Mouse (Mus musculus) heart, adult 2 months (tissue): ENCODE data around the gene 2410002F23Rik. TPM values are rescaled to one million over a fixed set of nuclear protein-coding genes. Genes with fewer than 3 reads are reported as not detected.
"Not testable (repeated sequence)": the region's sequence is repeated elsewhere in the genome, so short reads cannot be mapped to it uniquely, and the experiment has no call there.

ENCODE experiments used
- DNase-seq, 2 experiments: peaks; one replicate each; pipeline ENCODE4 v3.0.0; 2021
- H3K27ac ChIP-seq: fragments of 200-600 bp; 2 replicates; pipeline ENCODE4 v1.8.1; 2022
- H3K27me3 ChIP-seq: fragments of 200-500 bp; 2 replicates; pipeline ENCODE4 v1.6.1; 2012; ENCODE audit warnings: mild to moderate bottlenecking, low read length, inconsistent platforms, mixed read lengths; ENCODE audit not compliant: control insufficient read depth, insufficient read depth
- H3K36me3 ChIP-seq: fragments of 200-500 bp; 2 replicates; pipeline ENCODE4 v1.6.1; 2012; ENCODE audit warnings: low read length, inconsistent platforms; ENCODE audit not compliant: control insufficient read depth, insufficient read depth
- H3K4me1 ChIP-seq: fragments of 200-500 bp; 2 replicates; pipeline ENCODE4 v1.6.1; 2011; ENCODE audit warnings: low read length; ENCODE audit not compliant: control insufficient read depth, insufficient read depth
- H3K4me3 ChIP-seq: fragments of 200-600 bp; 2 replicates; pipeline ENCODE4 v1.8.1; 2022
- H3K79me2 ChIP-seq: fragments of 200-500 bp; replicated peaks from 2 replicates; pipeline ENCODE4 v1.6.1; 2012; ENCODE audit warnings: mild to moderate bottlenecking, inconsistent platforms, low read length, moderate library complexity, mixed read lengths; ENCODE audit not compliant: control insufficient read depth, insufficient read depth
- H3K9ac ChIP-seq: fragments of 200-500 bp; 2 replicates; pipeline ENCODE4 v1.6.1; 2012; ENCODE audit warnings: low read depth, mild to moderate bottlenecking, control low read depth, inconsistent platforms, low read length, mixed read lengths
- CTCF ChIP-seq: fragments of 200-600 bp; IDR thresholded peaks from 2 replicates; pipeline ENCODE4 v1.8.1; 2022; ENCODE audit warnings: antibody characterized with exemption, mild to moderate bottlenecking, moderate library complexity
- EP300 ChIP-seq: fragments of 200-500 bp; IDR thresholded peaks from 2 replicates; pipeline ENCODE4 v1.6.1; 2011; ENCODE audit warnings: low read depth, low read length, control low read depth; ENCODE audit not compliant: insufficient read depth
- POLR2A ChIP-seq: fragments of 200-500 bp; IDR thresholded peaks from 2 replicates; pipeline ENCODE4 v1.6.1; 2011; ENCODE audit warnings: mild to moderate bottlenecking, low read depth, low read length, control low read depth; ENCODE audit not compliant: insufficient read depth
- WGBS: fragments of 180-500 bp; shearing (Covaris S2); methylation state at CpG from one replicate; pipeline ENCODE4 v1.1.7; 2018; 5-methylcytosine and 5-hydroxymethylcytosine counted together
- intact Hi-C: fragments of 180-260 bp; cut with DNase I; formaldehyde crosslinking; loops from one replicate; pipeline ENCODE4 v1.15.1; 2025
- polyA plus RNA-seq: library from polyadenylated mRNA; depleted of rRNA; stranded (reverse); fragments of >200 nt; gene quantifications from 2 replicates; pipeline ENCODE4 v1.2.3, GENCODE M21; 2012; rRNA removed
- total RNA-seq, 2 experiments: library from RNA; stranded (reverse); gene quantifications; 2 replicates each; pipeline ENCODE4 v1.2.3; 2021

The 2410002F23Rik gene
- total and polyA plus RNA-seq, 3 experiments, result 12.0 to 29.5 (median 12.3) TPM

DNA sequence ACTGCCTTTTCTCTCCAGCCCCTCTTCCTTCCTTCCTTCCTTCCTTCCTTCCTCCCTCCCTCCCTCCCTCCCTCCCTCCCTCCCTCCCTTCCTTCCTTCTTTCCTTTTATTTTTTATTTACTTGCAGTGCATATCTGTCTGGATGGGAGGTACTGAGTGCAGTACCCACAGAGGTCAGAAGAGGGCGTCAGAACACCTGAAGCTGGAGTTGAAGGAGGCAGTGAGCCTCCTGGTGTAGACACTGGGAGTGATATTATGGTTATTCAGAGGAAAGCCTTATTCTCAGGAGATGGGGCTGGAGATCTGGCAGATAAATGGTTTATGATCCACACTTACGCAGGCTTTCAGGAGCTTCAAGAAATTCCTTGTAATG, 30.7 kb downstream of the 2410002F23Rik start:
- Histone ChIP-seq H3K36me3 (no peaks in the 10 kb centered on the region), H3K9ac (no peak overlapping the region), H3K27ac (no peak overlapping the region), H3K4me1 (no peaks in the 10 kb centered on the region), H3K4me3 (no peak overlapping the region), H3K79me2 (no peaks in the 10 kb centered on the region), H3K27me3 (peaks cover 2% of the 10 kb centered on the region; the same call in 1 of the 2 replicates)
- WGBS, result 45% methylated on average over 2 of the region's 2 CpGs
- DNase-seq, result no peak
- TF ChIP-seq EP300 (no peak), POLR2A (no peak), CTCF (peak; percentile 50)
- intact Hi-C loops, result no loop called here

DNA sequence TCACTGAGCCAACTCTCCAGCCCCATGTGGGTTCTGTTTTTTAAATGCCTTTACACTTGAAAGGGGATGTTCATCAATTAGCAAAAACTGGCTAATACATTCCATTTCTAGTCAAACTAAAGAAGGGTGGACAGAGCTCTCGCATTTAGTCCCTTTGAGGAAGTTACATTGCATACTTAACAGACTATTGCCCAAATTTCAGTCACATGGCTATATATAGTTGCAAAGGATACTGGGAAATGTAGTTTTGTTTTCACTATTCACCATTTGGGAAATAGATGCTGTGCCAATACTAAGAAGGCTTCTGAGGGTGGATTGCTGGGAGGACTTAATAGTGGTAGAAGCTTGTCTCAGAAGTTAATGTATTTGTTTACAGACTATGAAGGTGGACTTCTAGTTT, 34.4 kb downstream of the 2410002F23Rik start:
- H3K4me1 ChIP-seq, result no peaks in the 10 kb centered on the region

GRCm38 (mm10) chr7:44281586-44281985, 35.1 kb downstream of the 2410002F23Rik start:
- WGBS, result 74% methylated on average over 7 of the region's 7 CpGs
- no peak for TF ChIP-seq CTCF
- TF ChIP-seq POLR2A, result no peak
- TF ChIP-seq EP300, result no peak
- H3K36me3 ChIP-seq, result no peaks in the 10 kb centered on the region
- H3K4me3 ChIP-seq, result no peak overlapping the region
- DNase-seq, result no peak
- H3K9ac ChIP-seq, result no peak overlapping the region
- H3K4me1 ChIP-seq, result no peaks in the 10 kb centered on the region
- no peak overlapping the region for H3K27ac ChIP-seq
- intact Hi-C loops, result no loop called here
- H3K79me2 ChIP-seq, result no peaks in the 10 kb centered on the region
- peaks cover 2% of the 10 kb centered on the region; the same call in 1 of the 2 replicates for H3K27me3 ChIP-seq

More for the DNA sequence above, 34.4 kb downstream of the 2410002F23Rik start:
- TF ChIP-seq CTCF (no peak), POLR2A (no peak), EP300 (no peak)
- Histone ChIP-seq H3K4me3 (no peak overlapping the region), H3K79me2 (no peaks in the 10 kb centered on the region), H3K9ac (no peak overlapping the region), H3K27ac (no peak overlapping the region), H3K36me3 (no peaks in the 10 kb centered on the region), H3K27me3 (peaks cover 2% of the 10 kb centered on the region; the same call in 1 of the 2 replicates)
- no peak for DNase-seq
- intact Hi-C loops, result no loop called here
- WGBS, result 42% methylated on average over 1 of the region's 1 CpGs

DNA sequence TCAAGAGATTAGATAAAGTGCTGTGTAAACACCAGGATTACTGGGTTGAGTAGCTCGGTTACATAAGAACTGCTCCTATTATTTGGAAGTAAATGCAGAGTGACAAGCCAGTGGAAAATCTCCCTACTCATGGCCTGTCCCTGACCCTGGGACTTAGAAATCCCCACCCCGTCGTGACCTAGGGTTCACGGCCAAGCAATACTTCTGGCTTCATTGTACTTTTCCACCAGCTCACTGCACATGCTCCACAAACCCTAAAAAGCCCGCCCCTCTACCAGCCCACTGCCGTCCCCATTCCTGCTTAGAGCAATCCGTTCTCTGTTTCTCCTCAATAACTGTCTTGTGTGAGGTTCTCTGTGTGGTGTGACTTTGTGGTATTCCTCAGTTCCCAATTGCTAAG, 41.2 kb downstream of the 2410002F23Rik start:
- no peak for DNase-seq
- WGBS, result 60% methylated on average over 7 of the region's 7 CpGs
- no peak overlapping the region for H3K27ac ChIP-seq
- H3K4me1 ChIP-seq, result no peaks in the 10 kb centered on the region
- H3K36me3 ChIP-seq, result no peaks in the 10 kb centered on the region
- no peak overlapping the region for H3K9ac ChIP-seq
- no peaks in the 10 kb centered on the region; the same call in 1 of the 2 replicates for H3K27me3 ChIP-seq
- intact Hi-C loops, result no loop called here
- no peak for TF ChIP-seq CTCF
- TF ChIP-seq POLR2A, result no peak
- TF ChIP-seq EP300, result no peak
- H3K79me2 ChIP-seq, result no peaks in the 10 kb centered on the region
- no peak overlapping the region for H3K4me3 ChIP-seq

- no peak for DNase-seq
- no peak for TF ChIP-seq CTCF
- TF ChIP-seq POLR2A, result no peak
- no peak for TF ChIP-seq EP300
- Histone ChIP-seq H3K36me3 (no peaks in the 10 kb centered on the region), H3K4me3 (no peak overlapping the region), H3K9ac (no peak overlapping the region), H3K27me3 (no peaks in the 10 kb centered on the region), H3K4me1 (no peaks in the 10 kb centered on the region), H3K27ac (no peak overlapping the region), H3K79me2 (no peaks in the 10 kb centered on the region)
- intact Hi-C loops, result no loop called here
- 62% methylated on average over 4 of the region's 4 CpGs for WGBS
Measured at GRCm38 (mm10) chr7:44290986-44291385, 44.5 kb downstream of the 2410002F23Rik start.

GRCm38 (mm10) chr7:44291418-44291817, 44.9 kb downstream of the 2410002F23Rik start:
- Histone ChIP-seq H3K27ac (no peak overlapping the region), H3K79me2 (no peaks in the 10 kb centered on the region), H3K27me3 (no peaks in the 10 kb centered on the region), H3K36me3 (no peaks in the 10 kb centered on the region), H3K4me1 (no peaks in the 10 kb centered on the region), H3K9ac (no peak overlapping the region), H3K4me3 (no peak overlapping the region)
- no peak for TF ChIP-seq EP300
- TF ChIP-seq CTCF, result no peak
- TF ChIP-seq POLR2A, result no peak
- intact Hi-C loops, result no loop called here
- 40% methylated on average over 4 of the region's 4 CpGs for WGBS
- DNase-seq, result no peak

GRCm38 (mm10) chr7:44297501-44297900, 51.0 kb downstream of the 2410002F23Rik start:
- H3K36me3 ChIP-seq, H3K9ac ChIP-seq, H3K4me3 ChIP-seq, intact Hi-C loops, H3K27me3 ChIP-seq, H3K79me2 ChIP-seq, H3K27ac ChIP-seq, DNase-seq, H3K4me1 ChIP-seq: not testable (repeated sequence)
- 58% methylated on average over 2 of the region's 2 CpGs for WGBS

Other genes starting within 250 kb of the 2410002F23Rik start
- 1 to 10 TPM; 1.5 to 2.6 TPM for gene Klk1b26, start 234.6 kb upstream of the 2410002F23Rik start, total RNA-seq
- gene Klk1b26, start 234.6 kb upstream of the 2410002F23Rik start, polyA plus RNA-seq, result 0.15 and 0.90 TPM in 2 replicates
- gene Klk1b27, start 194.4 kb upstream of the 2410002F23Rik start, total RNA-seq, result not detected
- gene Klk1b27, start 194.4 kb upstream of the 2410002F23Rik start, polyA plus RNA-seq, result not detected in 2 replicates
- gene Klk1b21, start 144.4 kb upstream of the 2410002F23Rik start, total RNA-seq, result not detected
- not detected in 2 replicates for gene Klk1b21, start 144.4 kb upstream of the 2410002F23Rik start, polyA plus RNA-seq
- not detected for gene Klk1b22, start 134.0 kb upstream of the 2410002F23Rik start, total RNA-seq
- gene Klk1b22, start 134.0 kb upstream of the 2410002F23Rik start, polyA plus RNA-seq, result 4.0 TPM in 1 of 2 replicates, not detected in the other
- gene Klk1b16, start 110.0 kb upstream of the 2410002F23Rik start, total RNA-seq, result not detected
- gene Klk1b16, start 110.0 kb upstream of the 2410002F23Rik start, polyA plus RNA-seq, result not detected in 2 replicates
- not detected for gene Klk1b24, start 58.5 kb upstream of the 2410002F23Rik start, total RNA-seq
- gene Klk1b24, start 58.5 kb upstream of the 2410002F23Rik start, polyA plus RNA-seq, result not detected in 2 replicates
- not detected for gene Klk1b3, start 48.5 kb upstream of the 2410002F23Rik start, total RNA-seq
- not detected in 2 replicates for gene Klk1b3, start 48.5 kb upstream of the 2410002F23Rik start, polyA plus RNA-seq
- not detected for gene Klk1b4, start 39.3 kb upstream of the 2410002F23Rik start, total RNA-seq
- gene Klk1b4, start 39.3 kb upstream of the 2410002F23Rik start, polyA plus RNA-seq, result 0.14 TPM in 1 of 2 replicates, not detected in the other
- not detected for gene Klk1b5, start 30.8 kb upstream of the 2410002F23Rik start, total RNA-seq
- not detected in 2 replicates for gene Klk1b5, start 30.8 kb upstream of the 2410002F23Rik start, polyA plus RNA-seq
- not detected for gene Klk1, start 21.4 kb upstream of the 2410002F23Rik start, total RNA-seq
- gene Klk1, start 21.4 kb upstream of the 2410002F23Rik start, polyA plus RNA-seq, result 0.38 and 0.62 TPM in 2 replicates
- not detected for gene Gm36864, start 10.5 kb upstream of the 2410002F23Rik start, total RNA-seq
- gene Gm36864, start 10.5 kb upstream of the 2410002F23Rik start, polyA plus RNA-seq, result not detected in 2 replicates
- gene 1700028J19Rik, start within 50 bp of the 2410002F23Rik start, total RNA-seq, result under 1 TPM; 0.68 to 0.70 TPM
- 1.3 and 2.1 TPM in 2 replicates for gene 1700028J19Rik, start within 50 bp of the 2410002F23Rik start, polyA plus RNA-seq
- not detected for gene Acp4, start 10.7 kb downstream of the 2410002F23Rik start, total RNA-seq
- gene Acp4, start 10.7 kb downstream of the 2410002F23Rik start, polyA plus RNA-seq, result not detected in 2 replicates
- gene Gm15517, start 14.7 kb downstream of the 2410002F23Rik start, total RNA-seq, result not detected
- not detected in 2 replicates for gene Gm15517, start 14.7 kb downstream of the 2410002F23Rik start, polyA plus RNA-seq
- 1 to 10 TPM in 1 of 2 experiments, under 1 TPM in 1; 0.60 to 1.1 TPM for gene Clec11a, start 60.2 kb downstream of the 2410002F23Rik start, total RNA-seq
- gene Clec11a, start 60.2 kb downstream of the 2410002F23Rik start, polyA plus RNA-seq, result 1.8 and 2.0 TPM in 2 replicates
- 1 to 10 TPM; 1.2 to 2.3 TPM for gene Shank1, start 63.5 kb downstream of the 2410002F23Rik start, total RNA-seq
- gene Shank1, start 63.5 kb downstream of the 2410002F23Rik start, polyA plus RNA-seq, result 0.94 and 1.1 TPM in 2 replicates
- gene Syt3, start 137.4 kb downstream of the 2410002F23Rik start, total RNA-seq, result 1 to 10 TPM; 1.4 to 2.5 TPM
- gene Syt3, start 137.4 kb downstream of the 2410002F23Rik start, polyA plus RNA-seq, result 3.1 and 3.2 TPM in 2 replicates
- under 1 TPM; 0.21 to 0.25 TPM for gene 1700008O03Rik, start 139.1 kb downstream of the 2410002F23Rik start, total RNA-seq
- 0.12 and 0.47 TPM in 2 replicates for gene 1700008O03Rik, start 139.1 kb downstream of the 2410002F23Rik start, polyA plus RNA-seq
- gene Lrrc4b, start 182.3 kb downstream of the 2410002F23Rik start, total RNA-seq, result 10 to 100 TPM; 30.1 to 34.1 TPM
- gene Lrrc4b, start 182.3 kb downstream of the 2410002F23Rik start, polyA plus RNA-seq, result 33.2 and 36.2 TPM in 2 replicates
- 1 to 10 TPM; 1.3 to 1.5 TPM for gene Aspdh, start 218.7 kb downstream of the 2410002F23Rik start, total RNA-seq
- 2.4 and 2.6 TPM in 2 replicates for gene Aspdh, start 218.7 kb downstream of the 2410002F23Rik start, polyA plus RNA-seq
- 100 to 1,000 TPM; 139 to 147 TPM for gene Josd2, start 221.3 kb downstream of the 2410002F23Rik start, total RNA-seq
- gene Josd2, start 221.3 kb downstream of the 2410002F23Rik start, polyA plus RNA-seq, result 211 and 242 TPM in 2 replicates
- 10 to 100 TPM; 86.1 to 87.6 TPM for gene Emc10, start 249.8 kb downstream of the 2410002F23Rik start, total RNA-seq
- 152 and 180 TPM in 2 replicates for gene Emc10, start 249.8 kb downstream of the 2410002F23Rik start, polyA plus RNA-seq
- gene Fam71e1, start 249.9 kb downstream of the 2410002F23Rik start, total RNA-seq, result 1 to 10 TPM; 2.6 to 3.3 TPM
- gene Fam71e1, start 249.9 kb downstream of the 2410002F23Rik start, polyA plus RNA-seq, result 4.1 and 6.4 TPM in 2 replicates